Mouse (Mus musculus) adrenal gland, adult (tissue): ENCODE measurements around the gene Dhfr.

ENCODE experiments used
- DNase-seq, 2 experiments: peaks; one replicate each; pipeline ENCODE4 v3.0.0; 2022 to 2023; ENCODE audit warnings: low spot score in 1 of 2; ENCODE audit not compliant: inconsistent age in 2 of 2

Dhfr gene

GRCm38 (mm10) chr13:92354456-92355271, at the start of gene Dhfr, which contains the start of gene Msh3:
Dhfr (plus strand) TSS chr13:92354726.
Msh3 (minus strand) TSS chr13:92355003.
- DNase-seq, result peak; percentile 97 to 99

- no peak for DNase-seq
These were observed 48.8 kb upstream of the Dhfr start, which contains the start of gene Gm20379 for GRCm38 (mm10) chr13:92305680-92306079. Gm20379 (plus strand) TSS chr13:92305980.

GRCm38 (mm10) chr13:92314613-92315012, 39.9 kb upstream of the Dhfr start:
- no peak for DNase-seq

GRCm38 (mm10) chr13:92320770-92321169, 33.8 kb upstream of the Dhfr start:
- no peak for DNase-seq

- DNase-seq, result no peak
These were observed 28.5 kb upstream of the Dhfr start for GRCm38 (mm10) chr13:92326030-92326429.

GRCm38 (mm10) chr13:92328000-92328399, 26.5 kb upstream of the Dhfr start:
- no peak for DNase-seq

- DNase-seq, result no peak
These were observed 23.9 kb upstream of the Dhfr start for GRCm38 (mm10) chr13:92330621-92331020.

- DNase-seq, result no peak
These were observed 22.2 kb upstream of the Dhfr start for GRCm38 (mm10) chr13:92332103-92332879.

GRCm38 (mm10) chr13:92336857-92337256, 17.7 kb upstream of the Dhfr start:
- DNase-seq, result no peak

- DNase-seq, result no peak
These were observed 16.6 kb upstream of the Dhfr start for GRCm38 (mm10) chr13:92337773-92338462.

- no peak for DNase-seq
These were observed 14.7 kb upstream of the Dhfr start for GRCm38 (mm10) chr13:92339787-92340186.

- no peak for DNase-seq
These were observed 10.5 kb upstream of the Dhfr start for GRCm38 (mm10) chr13:92344033-92344432.

GRCm38 (mm10) chr13:92346338-92346737, 8.2 kb upstream of the Dhfr start:
- no peak for DNase-seq

- no peak for DNase-seq
These were observed 3.4 kb upstream of the Dhfr start for GRCm38 (mm10) chr13:92351100-92351499.

- no peak for DNase-seq
These were observed 570 bp upstream of the Dhfr start for GRCm38 (mm10) chr13:92353956-92354355.

GRCm38 (mm10) chr13:92355272-92355643, 732 bp downstream of the Dhfr start:
- DNase-seq, result no peak

GRCm38 (mm10) chr13:92356376-92356775, 1.9 kb downstream of the Dhfr start:
- no peak for DNase-seq

- DNase-seq, result peak in 1 of 2 experiments; percentile 42
These were observed 3.1 kb downstream of the Dhfr start for GRCm38 (mm10) chr13:92357644-92358043.

GRCm38 (mm10) chr13:92361609-92362008, 7.1 kb downstream of the Dhfr start:
- peak in 1 of 2 experiments; percentile 15 for DNase-seq

GRCm38 (mm10) chr13:92365312-92365711, 10.8 kb downstream of the Dhfr start:
- DNase-seq, result peak in 1 of 2 experiments; percentile 17

- no peak for DNase-seq
These were observed 16.3 kb downstream of the Dhfr start for GRCm38 (mm10) chr13:92370811-92371210.
